Mouse (Mus musculus) heart, postnatal 36 days (tissue): ENCODE results near the gene Gtf2ird1. TPM values are rescaled to one million over a fixed set of nuclear protein-coding genes. Genes with fewer than 3 reads are reported as not detected.
A peak's percentile ranks its signal among the peaks of the same experiment; 100 is the strongest.
"Not testable (repeated sequence)": the region's sequence is repeated elsewhere in the genome, so short reads cannot be mapped to it uniquely, and the experiment has no call there.

ENCODE experiments used
- DNase-seq, 2 experiments: peaks; one replicate each; pipeline ENCODE4 v3.0.0; 2021 to 2022
- intact Hi-C: fragments of 180-260 bp; cut with DNase I; formaldehyde crosslinking; loops from one replicate; pipeline ENCODE4 v1.15.1; 2025
- total RNA-seq, 2 experiments: library from RNA; stranded (reverse); gene quantifications; 2 replicates each; pipeline ENCODE4 v1.2.3; 2021

Gene Gtf2ird1
- total RNA-seq, 2 experiments from 2014 or later, result 23.4 to 26.9 TPM

GRCm38 (mm10) chr5:134418315-134419074, 38.0 kb downstream of the Gtf2ird1 start:
- intact Hi-C loops, result no loop called here
- no peak for DNase-seq

GRCm38 (mm10) chr5:134412341-134412740, 44.2 kb downstream of the Gtf2ird1 start:
- intact Hi-C loops, result no loop called here
- DNase-seq, result no peak

- no peak for DNase-seq
- intact Hi-C loops, result no loop called here
Measured at GRCm38 (mm10) chr5:134410307-134410836, 46.1 kb downstream of the Gtf2ird1 start.

- intact Hi-C loops, result no loop called here
- no peak for DNase-seq
Measured at GRCm38 (mm10) chr5:134409606-134410306, 46.8 kb downstream of the Gtf2ird1 start.

- no peak for DNase-seq
- intact Hi-C loops, result no loop called here
Measured at GRCm38 (mm10) chr5:134408119-134408518, 48.4 kb downstream of the Gtf2ird1 start.

GRCm38 (mm10) chr5:134401841-134402240, 54.7 kb downstream of the Gtf2ird1 start:
- no peak for DNase-seq
- intact Hi-C loops, result no loop called here

GRCm38 (mm10) chr5:134397434-134398163, 58.9 kb downstream of the Gtf2ird1 start:
- intact Hi-C loops, result no loop called here
- DNase-seq, result no peak

GRCm38 (mm10) chr5:134396519-134396918, 60.0 kb downstream of the Gtf2ird1 start:
- peak in 1 of 2 experiments; percentile 14 for DNase-seq
- intact Hi-C loops, result no loop called here

- intact Hi-C loops, result no loop called here
- peak; percentile 43 to 48 for DNase-seq
Measured at GRCm38 (mm10) chr5:134394624-134395023, 61.9 kb downstream of the Gtf2ird1 start.

- DNase-seq, result peak; percentile 6 to 11
- intact Hi-C loops, result no loop called here
Measured at GRCm38 (mm10) chr5:134393624-134394023, 62.9 kb downstream of the Gtf2ird1 start.

GRCm38 (mm10) chr5:134385106-134385505, 71.4 kb downstream of the Gtf2ird1 start:
- intact Hi-C loops, result loop anchor here (1.0 to 5.0 kb wide), 2 partner anchors 101 to 197 kb away; partner anchors contain the start of gene Rfc2
- peak; percentile 65 to 82 for DNase-seq

- DNase-seq, result no peak
- intact Hi-C loops, result no loop called here
Measured at GRCm38 (mm10) chr5:134375256-134375655, 81.3 kb downstream of the Gtf2ird1 start.

- peak; percentile 54 to 55 for DNase-seq
- intact Hi-C loops, result loop anchor here (1.0 kb wide), 2 partner anchors 100 to 112 kb away; no protein-coding TSS in a partner anchor
Measured at GRCm38 (mm10) chr5:134374546-134374945, 82.0 kb downstream of the Gtf2ird1 start.

GRCm38 (mm10) chr5:134373912-134374488, 82.5 kb downstream of the Gtf2ird1 start:
- intact Hi-C loops, result loop anchor here (1.0 kb wide), 2 partner anchors 100 to 112 kb away; no protein-coding TSS in a partner anchor
- DNase-seq, result peak; percentile 69 to 70

- DNase-seq, result no peak
- intact Hi-C loops, result no loop called here
Measured at GRCm38 (mm10) chr5:134372926-134373658, 83.4 kb downstream of the Gtf2ird1 start.

- DNase-seq, result no peak
- intact Hi-C loops, result no loop called here
Measured at GRCm38 (mm10) chr5:134371511-134372289, 84.8 kb downstream of the Gtf2ird1 start.

- intact Hi-C loops, result no loop called here
- no peak for DNase-seq
Measured at GRCm38 (mm10) chr5:134370831-134371230, 85.7 kb downstream of the Gtf2ird1 start.

GRCm38 (mm10) chr5:134359101-134359500, 97.4 kb downstream of the Gtf2ird1 start:
- no peak for DNase-seq
- intact Hi-C loops, result no loop called here

- DNase-seq, intact Hi-C loops: not testable (repeated sequence)
Measured at GRCm38 (mm10) chr5:134355372-134355771, 101.1 kb downstream of the Gtf2ird1 start.
